Mouse (Mus musculus): ENCODE measurements at regions not wholly inside any gene's neighbourhood (a gene's known extent, or its start where the extent isn't known, plus 50 kb on each side); places are given as distances from the start of the nearest gene placed in this dataset.

DNA sequence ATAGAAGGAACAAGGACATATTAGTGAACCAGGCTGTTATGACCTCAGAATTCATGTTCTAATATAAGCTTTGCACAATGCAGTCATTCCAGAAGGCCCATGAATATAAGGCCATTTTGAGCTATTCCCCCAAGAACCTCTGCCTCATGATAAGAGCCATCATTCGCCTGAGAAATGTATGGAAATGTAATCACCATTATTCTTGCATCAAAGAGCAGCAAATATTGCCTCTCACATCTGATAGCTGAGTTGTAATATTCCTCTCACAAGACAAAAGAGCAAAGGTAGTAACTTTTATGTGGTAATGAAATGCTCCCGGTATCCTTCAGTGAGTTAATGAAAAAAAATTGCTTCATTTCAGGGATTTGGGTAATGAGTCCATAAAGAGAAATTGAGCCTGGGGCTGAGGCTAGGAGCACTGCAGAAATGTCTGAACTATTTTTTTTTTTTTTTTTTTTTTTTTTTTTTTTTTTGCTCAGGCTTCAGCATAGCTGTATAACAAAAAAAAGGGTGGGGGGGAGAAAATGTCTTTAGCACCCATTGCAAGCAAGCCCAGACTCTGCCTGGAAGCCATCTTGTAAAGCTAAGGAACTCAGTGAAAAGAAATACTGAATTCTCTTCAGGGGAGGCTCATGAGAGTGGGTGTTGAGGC lies 210.4 kb upstream of the Atp2b1 start:
- in situ Hi-C loops (cut with MboI, MseI): loop anchor here (5.0 to 25.0 kb wide), 2 partner anchors 94 to 991 kb away; no protein-coding TSS in a partner anchor

DNA sequence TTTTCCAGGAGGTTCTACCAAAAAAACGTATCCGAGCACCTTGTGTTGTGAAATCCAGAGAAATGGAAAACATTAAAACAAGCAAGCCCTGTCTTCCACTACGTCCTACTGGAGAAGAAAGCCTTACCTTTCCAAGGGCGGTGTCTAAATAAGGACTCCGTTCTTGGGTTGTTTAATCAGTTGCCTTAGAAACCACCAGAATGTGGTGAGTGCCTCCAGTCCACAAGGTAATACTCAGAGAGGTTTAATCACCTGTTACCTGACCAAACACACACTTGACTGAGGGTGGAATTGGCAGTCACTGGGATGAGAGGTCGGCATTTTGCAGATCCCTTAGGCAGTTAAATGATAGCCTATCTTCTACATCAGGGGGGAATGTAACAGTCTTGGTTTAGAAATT lies 209.6 kb upstream of the Atp2b1 start:
- in situ Hi-C loops (cut with MboI, MseI): loop anchor here (5.0 to 25.0 kb wide), 2 partner anchors 93 to 992 kb away; no protein-coding TSS in a partner anchor

DNA sequence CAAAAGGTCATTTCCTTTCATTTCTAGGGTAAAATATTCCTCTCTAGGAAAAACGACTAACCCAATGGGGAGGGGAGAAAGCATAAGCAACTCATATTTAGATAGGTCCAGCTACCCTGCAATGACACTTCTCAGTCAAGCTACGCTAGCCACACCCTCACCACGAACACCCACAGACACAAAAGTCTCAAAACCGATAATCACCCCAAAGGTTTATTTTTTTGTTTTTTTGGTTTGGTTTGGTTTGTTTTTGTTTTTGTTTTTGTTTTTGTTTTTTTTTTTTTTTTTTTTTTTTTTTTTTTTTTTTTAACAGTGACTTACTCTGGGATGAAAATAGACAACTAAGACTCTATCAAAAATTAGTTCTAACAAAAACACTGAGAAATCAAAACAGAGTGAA lies 196.3 kb upstream of the Atp2b1 start:
- in situ Hi-C loops (cut with MboI, MseI): loop anchor here (25.0 kb wide), 1 partner anchor 1006 kb away; no protein-coding TSS in a partner anchor

DNA sequence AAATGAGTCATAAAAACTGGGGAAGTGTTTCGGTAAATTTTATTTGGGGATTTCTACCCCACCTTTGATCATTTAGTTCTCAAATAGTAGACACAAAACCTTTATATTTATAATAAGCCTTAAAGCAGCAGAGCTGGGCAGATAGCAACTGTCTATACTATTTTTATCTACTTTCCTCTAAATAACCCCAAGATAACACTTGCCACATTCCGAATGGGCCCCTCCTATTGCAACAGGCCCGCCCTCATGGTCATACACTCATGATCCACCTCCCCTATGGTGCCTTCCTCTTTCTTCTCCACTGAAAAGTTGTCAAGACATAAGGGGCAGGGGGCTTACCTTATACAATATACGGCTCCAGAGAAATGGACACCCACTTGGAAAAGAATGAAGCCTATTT lies 195.5 kb upstream of the Atp2b1 start:
- in situ Hi-C loops (cut with MboI, MseI): loop anchor here (25.0 kb wide), 1 partner anchor 1006 kb away; no protein-coding TSS in a partner anchor

DNA sequence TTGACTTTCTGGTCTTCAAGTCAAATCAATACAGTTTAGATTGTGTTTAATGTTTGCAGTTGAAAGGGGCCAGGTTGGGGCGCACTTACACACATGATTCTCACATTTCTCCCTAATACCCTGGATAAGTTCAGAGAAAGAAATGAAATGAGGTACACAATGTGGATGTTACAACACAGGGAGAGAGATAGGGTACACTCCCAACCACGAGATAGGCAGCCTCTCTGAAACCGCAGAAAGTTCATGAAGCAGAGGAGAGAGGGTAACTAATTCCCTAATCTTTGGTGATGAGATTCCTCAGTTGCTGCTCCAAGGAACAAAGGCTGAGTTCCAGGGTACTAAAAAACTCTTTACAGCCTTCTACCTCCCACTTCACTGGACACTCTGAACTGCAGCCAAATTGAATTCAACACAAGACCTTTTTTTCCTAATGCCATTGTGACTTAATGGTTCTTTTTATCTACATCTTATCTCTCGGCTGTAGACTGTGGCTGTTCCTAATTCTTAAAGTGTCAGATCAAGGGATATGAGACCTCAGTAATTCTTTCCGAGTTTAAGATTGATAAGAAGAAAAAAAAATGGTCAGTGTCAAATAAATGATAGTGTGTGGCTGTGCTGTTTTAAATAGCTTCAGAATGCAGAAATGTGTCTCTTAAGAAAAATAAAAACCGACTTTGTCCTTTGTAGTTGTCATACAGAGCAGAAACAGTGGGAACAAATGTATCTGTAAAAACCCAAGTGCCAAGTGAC lies 193.8 kb upstream of the Atp2b1 start:
- in situ Hi-C loops (cut with MboI, MseI): loop anchor here (25.0 kb wide), 1 partner anchor 1008 kb away; no protein-coding TSS in a partner anchor

DNA sequence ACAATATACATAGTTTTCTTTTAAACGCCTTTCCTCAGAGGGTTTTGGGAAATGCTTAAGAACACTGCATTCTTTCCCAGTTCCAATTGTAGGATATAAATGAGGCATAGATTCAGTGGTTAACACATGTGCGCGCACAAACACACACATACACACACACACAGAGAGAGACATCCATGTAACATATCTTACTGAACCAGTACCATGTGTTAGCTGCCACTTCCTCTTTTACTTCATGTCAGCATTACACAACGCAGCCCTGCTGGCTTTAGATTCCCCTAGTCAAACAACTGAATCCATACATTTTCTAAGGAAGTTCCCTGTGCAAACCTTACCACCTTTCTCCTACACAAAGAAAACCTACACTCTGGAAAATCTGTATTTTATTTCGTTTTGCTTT lies 189.1 kb upstream of the Atp2b1 start:
- in situ Hi-C loops (cut with MboI, MseI): no loop called here

DNA sequence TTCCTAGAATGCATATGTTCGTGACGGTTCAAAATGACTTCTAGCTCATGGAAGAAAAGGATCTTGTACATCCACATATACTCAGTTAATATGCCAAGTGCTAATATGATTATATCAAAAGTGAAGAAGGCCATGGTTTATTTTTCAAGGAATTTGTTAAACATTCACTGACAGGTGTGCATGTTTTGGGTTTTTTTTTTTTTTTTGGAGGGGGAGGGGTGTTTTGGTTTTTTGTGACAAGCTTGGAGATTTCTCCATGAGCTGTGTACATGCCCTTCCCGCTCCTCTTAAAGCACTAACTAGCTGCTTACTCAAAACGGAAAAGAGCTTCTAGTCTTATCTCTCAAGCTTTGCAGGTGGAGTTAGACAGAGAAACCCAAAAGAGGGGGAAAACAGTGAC lies 187.1 kb upstream of the Atp2b1 start:
- in situ Hi-C loops (cut with MboI, MseI): no loop called here

DNA sequence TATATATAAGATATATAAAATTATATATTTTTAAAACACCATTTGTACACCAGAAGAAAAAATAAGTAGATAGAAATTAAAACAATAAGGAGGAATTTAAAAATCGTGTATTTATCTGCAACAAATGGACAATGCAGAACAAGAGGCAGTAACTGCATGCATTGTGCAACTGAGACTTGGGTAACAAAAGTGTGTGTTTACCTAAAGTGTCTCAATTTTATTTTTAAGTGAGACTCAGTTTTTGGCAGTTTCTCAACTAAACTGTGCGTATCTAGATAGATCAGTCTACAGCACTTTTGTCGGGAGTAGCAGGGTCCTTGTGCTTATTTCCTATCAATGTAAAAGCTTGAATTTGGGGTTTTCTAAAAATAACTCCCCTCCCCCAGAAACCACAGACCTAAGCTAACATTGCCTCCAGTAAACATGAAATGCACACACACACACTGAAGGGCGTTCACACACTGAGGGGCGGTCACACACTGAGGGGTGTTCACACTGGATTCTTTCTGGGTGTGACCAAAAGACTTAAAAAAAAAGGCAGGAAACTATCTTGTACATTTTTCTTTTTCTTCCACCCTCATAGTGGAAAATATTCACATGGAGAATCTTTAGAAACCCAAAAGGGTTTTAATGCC lies 185.7 kb upstream of the Atp2b1 start:
- in situ Hi-C loops (cut with MboI, MseI): no loop called here

DNA sequence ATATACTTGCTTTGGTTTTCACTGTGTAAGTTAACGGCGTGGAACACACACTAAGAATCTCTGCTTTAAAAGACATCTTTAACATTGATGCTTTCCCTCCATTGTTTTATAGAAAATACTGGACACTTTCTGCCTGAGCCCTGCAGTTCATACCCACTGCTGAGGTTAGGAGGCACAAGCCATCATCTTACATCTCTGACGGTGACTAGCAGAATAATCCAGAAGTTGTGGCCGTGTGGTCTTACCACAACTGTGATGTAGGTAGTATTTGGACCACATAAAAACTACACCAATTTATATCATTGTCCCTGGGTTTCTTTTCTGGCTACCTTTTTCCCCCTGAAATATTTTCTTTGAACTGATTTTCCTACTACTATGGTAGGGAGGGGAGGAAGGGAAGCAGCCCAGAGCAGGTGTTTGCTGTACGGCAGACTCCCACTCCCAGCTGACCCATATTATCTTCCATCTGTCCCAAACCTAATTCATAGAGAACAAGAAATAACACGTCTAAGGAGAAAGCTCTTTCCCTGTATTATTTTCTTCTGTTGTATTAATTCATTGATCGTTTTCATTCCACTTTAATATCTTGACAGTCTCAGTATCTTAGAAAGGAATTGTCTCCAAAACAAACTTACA lies 180.1 kb upstream of the Atp2b1 start:
- in situ Hi-C loops (cut with MboI, MseI): loop anchor here (5.0 kb wide), 1 partner anchor 47 kb away; no protein-coding TSS in a partner anchor

DNA sequence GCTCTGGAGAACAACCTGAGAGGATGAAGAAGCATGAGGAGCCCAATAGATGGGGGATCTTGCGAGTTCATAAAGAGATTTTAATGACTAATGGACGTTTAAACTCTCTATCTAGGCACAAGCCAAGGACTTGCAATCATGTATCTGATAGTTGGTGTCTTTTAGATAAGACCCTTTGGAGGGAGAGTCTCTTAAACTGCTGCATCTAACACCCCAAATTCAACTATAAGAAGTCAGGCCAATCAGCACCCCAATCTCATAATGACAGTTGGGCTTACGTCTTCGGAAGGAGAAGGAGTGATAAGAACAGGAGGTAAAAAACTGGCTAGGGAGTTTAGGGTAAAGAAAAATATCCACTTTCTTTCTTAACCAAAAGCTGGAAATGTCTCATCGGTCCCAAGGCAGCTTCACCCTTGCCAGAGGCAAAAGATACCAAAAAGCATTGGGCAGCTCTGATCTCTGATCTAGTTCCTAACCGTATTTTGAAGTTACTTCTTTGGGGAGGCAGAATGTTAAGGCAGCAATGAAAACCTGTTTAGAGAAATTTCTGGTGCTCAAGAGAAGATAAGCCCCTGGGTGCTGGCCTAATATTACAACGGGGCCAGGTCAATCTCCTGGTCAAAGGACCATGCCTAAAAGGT lies 173.6 kb upstream of the Atp2b1 start:
- in situ Hi-C loops (cut with MboI, MseI): no loop called here

DNA sequence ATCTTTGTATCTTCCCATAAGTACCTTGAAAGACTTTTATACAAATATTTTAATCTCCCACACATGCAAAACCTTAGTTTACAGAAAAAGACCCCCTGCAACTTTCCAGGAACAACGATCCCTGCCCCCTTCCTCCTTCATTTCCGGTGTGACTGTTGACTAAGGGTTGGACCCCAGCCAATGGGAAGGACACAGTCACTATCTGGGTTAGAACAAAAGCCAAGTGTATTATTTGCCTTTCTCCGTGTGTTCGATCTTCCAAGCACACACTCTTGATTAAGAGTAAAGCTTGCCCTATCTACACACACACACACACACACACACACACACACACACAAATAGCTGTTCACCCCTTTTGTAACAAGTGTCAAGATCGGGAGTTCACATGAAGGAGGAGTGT lies 172.8 kb upstream of the Atp2b1 start:
- in situ Hi-C loops (cut with MboI, MseI): no loop called here

DNA sequence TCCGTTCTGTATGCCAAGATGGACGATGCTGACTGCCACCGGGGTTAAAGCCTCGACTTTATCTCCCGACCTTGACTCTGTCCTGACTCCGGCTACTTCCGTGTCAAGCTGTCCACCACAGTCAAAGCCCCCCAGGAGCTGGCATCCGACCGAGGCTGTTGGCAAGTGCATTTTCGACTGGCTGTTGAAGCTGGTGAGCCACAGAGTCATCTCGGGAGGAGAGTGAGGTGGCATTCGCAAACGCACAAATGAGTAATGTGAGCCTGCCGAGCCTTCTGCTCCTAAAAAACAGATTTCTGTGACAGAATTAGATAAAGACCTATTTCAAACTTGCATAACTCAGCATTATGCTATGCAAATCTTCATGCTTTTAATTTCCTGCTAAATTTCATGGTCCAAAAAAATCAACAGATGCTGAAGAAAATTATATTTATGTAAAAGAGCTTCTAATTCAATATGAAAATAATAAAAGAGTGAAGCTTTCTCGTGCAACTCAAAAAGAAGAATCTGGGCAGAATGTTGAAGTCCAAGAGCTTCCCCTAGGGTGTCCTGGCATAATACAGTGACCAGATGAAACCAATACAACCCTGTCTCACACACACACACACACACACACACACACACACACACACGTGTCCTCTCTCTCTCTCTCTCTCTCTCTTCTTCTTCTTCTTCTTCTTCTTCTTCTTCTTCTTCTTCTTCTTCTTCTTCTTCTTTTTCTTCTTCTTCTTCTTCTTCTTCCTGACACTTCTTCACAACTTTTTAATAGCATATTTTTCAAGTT lies 171.2 kb upstream of the Atp2b1 start:
- in situ Hi-C loops (cut with MboI, MseI): no loop called here

DNA sequence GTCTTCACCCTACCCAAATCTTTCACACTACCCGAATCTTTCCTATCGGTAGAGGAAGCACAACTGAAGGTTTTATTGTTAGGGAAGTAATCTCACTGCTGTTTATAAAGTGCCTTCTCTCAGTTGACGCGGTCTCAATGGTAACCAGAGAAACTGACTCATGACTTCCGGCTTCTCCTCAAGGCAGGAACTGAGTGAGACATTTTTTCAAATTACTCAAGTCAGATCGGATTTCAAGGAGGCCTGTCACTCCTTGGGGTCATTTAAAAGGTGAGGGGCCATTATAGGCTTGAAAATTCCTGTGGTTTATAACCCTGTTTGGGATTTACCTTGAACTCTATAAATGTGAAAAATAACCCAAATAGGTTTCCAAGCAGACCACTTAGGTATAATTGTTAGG lies 170.0 kb upstream of the Atp2b1 start:
- in situ Hi-C loops (cut with MboI, MseI): no loop called here

DNA sequence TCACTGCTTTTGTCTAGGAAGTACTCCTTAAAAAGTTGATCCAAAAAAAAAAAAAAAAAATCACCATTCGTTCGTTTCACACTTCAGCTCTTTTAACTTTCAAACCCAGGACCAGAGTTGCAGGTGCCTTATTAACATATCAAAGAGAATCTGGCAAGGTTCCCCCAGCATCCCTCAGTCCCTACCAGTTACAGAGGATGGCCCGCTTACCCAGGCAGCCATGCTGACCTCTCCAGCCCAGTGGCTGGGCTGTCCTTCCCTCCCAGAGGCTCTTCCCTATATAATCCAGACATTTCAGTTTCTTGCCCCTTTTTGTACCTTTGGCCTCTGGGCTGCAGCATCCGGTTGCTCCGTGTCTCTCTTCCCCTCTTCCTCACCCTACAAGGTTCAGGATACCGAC lies 169.5 kb upstream of the Atp2b1 start:
- in situ Hi-C loops (cut with MboI, MseI): no loop called here

DNA sequence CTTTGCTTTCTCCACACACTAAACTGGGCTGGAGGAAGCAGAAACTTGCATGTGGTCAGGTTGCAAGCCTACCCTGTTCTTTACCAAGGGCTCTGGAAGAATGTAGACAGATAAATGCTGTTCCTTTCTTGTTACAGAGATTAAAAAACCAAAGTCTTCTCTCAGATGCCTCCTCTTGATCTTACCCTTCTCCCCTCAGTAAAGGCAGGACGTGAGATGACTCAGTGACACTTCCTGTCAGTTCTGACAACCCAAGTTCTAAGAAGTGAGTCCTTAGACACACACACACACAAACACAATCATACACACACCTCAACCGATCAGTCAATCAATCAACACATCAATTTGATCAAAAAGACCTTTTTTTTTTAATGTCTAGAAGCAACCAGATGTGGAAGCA lies 168.8 kb upstream of the Atp2b1 start:
- in situ Hi-C loops (cut with MboI, MseI): no loop called here

DNA sequence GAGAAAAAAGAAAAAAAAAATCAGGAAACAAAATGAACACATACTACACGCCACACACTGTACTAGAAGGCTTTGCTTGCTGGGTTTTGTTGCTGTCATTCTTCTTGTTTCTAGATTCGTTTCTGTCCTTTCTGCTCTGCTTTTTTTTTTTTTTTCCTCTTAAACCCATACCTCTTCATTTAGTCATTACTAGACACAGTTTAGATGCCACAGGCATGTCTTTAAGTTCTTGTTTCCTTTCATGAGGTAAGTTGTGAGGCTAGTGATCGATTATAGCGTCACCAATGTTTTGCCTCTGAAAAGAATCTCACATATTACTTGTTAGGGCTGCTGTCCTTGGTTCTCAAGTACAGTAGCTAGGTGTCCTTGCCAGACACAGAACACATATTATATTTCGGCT lies 168.3 kb upstream of the Atp2b1 start:
- in situ Hi-C loops (cut with MboI, MseI): no loop called here

DNA sequence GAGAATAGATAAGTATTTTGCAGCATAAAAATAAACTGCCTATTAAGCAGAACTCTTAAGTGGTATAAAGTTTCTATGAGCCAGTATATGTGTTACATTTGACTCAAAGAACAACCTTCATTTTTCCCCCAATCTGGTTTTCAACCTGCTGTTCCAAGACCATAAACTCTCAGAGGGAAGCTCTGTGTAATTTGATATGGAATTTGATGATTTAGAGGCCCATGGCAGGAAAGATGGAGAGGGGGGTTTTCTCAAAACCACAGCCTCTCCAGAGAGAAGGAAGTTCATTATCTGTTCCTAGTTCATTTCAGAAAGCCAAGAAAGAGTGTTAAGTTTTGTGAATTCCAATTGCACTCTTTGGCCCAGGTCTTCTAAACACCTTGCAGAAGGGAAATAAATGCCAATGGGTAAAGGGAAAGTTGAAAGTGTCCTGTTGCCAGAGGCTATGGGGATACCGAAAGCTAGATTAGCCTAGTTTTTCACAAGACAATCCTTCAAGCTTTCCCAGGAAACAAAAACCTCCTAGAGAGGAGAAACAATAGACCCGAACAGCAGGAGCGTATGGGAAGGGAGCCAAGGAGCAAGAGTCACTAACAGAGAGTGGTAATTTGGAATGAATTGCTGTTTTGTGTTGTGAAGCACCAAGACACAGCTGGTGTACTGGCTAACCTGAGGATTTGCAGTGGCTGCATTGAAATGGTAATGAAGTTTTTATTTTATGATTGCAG lies 165.2 kb upstream of the Atp2b1 start:
- in situ Hi-C loops (cut with MboI, MseI): no loop called here

DNA sequence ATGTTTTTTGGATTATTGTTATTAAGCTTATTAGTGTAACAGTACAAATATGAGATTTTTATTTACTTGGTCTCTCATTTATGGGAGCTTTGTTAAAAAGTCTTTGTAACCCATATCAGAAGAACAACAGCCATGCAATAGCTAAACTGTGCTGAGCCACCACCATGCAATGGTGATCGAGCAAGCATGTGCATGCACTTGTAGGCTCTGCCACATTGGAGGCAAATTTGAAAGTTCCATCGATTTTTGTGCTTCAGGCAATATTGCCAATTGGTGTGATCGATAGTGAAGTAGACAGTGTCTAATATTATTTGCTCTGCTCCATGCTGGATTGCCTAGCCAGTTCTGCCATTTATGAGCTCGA lies 164.6 kb upstream of the Atp2b1 start:
- in situ Hi-C loops (cut with MboI, MseI): no loop called here

DNA sequence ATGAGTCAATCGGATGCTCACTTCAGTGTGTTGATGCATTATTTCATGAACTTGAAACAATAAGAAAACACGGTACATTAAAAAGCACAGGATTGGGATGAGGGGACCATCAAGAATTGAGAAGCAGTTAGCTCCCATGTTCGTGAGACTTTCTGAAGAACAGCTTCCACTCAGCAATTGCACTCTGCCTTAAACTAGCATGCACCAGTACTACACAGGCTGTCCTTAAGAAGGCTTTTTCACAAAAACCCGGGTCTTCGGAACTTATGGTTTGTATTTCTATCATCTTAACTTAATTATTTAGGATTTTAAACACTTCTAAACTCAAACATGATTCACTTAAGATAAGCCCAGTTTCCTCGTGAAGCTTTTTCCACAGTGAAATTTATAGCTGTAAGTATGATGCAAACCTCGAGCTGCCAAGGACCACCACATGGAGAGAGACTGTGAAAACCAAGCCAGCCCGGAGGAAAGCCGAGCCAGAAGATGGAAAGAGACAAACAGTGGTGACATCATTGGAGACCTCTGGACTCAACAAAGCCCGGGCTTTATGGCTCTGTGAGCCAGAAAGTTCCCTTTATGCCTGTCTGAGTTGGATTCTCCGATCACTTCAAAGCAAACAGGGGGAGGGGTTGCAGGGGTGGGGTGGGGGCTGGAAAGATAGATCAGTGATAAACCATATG lies 162.7 kb upstream of the Atp2b1 start:
- in situ Hi-C loops (cut with MboI, MseI): no loop called here

DNA sequence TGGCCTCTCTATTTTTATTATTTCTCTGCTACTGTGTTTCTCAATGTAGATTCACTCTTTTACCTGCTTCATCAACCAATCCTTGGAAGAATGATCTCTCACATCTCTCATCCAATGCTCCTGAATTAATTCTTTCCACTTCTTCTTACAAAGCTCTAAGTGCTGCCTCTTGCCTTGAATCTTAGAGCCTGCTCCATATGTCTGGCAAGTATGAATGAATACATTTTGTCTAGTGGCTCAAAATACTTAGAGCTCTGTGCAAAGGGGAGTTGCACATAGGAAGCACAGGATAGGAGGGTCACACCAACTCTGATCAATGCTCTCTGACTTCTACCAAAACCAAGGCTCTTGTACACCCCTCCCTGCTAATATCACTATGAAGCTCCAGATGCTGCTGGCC lies 153.1 kb upstream of the Atp2b1 start:
- in situ Hi-C loops (cut with MboI, MseI): no loop called here
